Mouse (Mus musculus) spleen, postnatal 14 days (tissue): ENCODE data around the gene Olfr1211.

Experiments used
- DNase-seq, 2 experiments: peaks; one replicate each; pipeline ENCODE4 v3.0.0; 2021 to 2022; ENCODE audit warnings: low spot score in 2 of 2

Gene Olfr1211

DNA sequence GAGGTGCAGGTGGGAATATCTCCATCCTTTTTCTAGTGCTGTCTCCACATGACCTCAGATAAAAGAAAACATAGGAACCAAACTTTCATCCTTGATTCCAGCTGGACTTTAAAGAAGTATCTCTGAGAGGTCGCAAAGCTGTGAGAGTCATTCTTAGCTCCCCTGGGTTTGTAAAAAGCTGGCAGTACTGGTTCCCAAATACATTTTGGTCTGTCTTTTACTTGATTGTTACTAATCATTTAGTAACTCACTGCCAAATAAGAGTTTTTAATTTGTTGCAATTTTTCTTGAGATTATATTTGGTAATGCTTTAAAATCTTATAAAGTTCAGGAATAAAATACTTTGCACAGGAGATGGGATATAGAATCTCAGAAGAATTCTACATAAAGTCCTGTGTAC lies at the start of gene Olfr1211:
Olfr1211 (minus strand) TSS at position 101 of the 400 bp plus-strand sequence.
- DNase-seq, result no peak

DNA sequence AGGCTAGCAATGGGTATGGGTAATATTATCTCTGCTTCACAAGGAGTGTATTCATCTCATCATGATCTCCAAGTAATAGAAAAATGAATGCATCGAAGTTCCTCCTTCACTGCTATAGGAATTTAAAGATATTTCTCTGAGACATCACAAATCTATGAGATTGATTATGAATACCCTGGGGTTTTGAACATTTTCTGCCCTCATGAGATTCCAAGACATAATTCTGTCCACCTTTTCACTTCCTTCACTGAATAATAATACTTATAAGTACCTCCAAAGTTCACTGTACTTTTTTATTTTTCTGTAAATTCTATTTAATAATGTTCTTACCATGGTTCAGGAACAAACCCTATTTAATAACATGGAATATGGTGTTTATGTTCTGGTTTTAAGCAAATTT lies 42.3 kb upstream of the Olfr1211 start, which contains the start of gene Gm13762:
Gm13762 (minus strand) TSS at position 101 of the 400 bp plus-strand sequence.
- no peak for DNase-seq

DNA sequence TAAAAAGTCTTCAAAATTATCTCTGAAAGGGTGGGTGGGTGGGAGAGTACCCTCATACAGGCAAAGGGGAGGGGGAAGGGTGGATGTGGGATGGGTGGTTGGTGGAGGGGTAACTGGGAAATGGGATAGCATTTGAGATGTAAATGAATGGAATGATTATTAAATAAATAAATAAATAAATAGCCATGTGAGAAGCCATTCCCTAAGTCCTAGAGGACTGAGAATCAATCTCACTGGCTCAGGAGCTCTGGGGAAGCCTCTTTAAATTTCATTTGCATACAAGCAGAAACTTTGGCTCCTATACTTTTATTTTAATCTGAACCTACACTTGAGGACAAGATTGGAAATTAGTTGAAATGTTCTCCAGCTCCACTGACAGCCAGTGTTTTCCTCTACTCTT lies 15.8 kb upstream of the Olfr1211 start, which contains the start of gene Olfr1212:
Olfr1212 (plus strand) TSS at position 301 of the 400 bp plus-strand sequence.
- DNase-seq, result no peak

DNA sequence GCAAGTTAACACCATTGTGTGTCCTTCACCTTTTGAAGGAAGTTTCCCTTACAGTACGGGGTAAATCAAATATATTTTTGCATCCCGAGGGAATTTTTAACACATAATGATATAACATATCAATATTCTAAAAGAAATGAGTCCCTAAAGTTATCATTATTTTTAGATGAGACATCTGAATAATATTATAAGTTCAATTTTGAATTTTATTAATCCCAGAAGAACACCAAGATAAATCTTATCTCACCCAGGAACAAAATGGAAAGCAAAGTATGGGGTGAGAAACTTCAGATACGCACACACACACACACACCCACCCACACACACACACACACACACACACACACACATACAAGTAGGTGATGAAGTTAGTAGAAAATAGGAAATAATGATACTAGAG lies 22.9 kb downstream of the Olfr1211 start, which contains the start of gene Olfr1209:
Olfr1209 (minus strand) TSS at position 101 of the 400 bp plus-strand sequence.
- DNase-seq, result no peak

DNA sequence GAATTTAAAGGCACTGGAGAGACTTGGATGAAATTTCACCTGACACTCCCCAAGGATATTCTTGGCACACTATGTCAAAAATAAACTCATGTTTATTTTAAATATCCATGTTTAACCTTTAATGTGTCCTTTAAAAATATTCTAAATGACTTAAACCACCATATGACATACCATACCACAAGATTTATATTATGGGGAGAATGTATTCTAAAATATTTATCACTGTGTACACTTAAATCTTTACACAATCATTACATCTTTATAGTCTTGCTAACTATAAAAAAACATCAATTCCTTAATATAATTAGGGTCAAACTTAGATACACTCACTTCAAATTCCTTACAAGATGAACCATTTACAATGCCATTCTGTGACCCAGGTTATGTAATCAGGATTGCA lies 35.7 kb downstream of the Olfr1211 start, which contains the start of gene Olfr1208:
Olfr1208 (minus strand) TSS at position 101 of the 400 bp plus-strand sequence.
- DNase-seq, result no peak
